Mouse (Mus musculus): ENCODE measurements around the gene Mlip. TPM values are rescaled to one million over a fixed set of nuclear protein-coding genes. Genes with fewer than 3 reads are reported as not detected.

Mlip gene
- polyA plus RNA-seq, 1 experiment: 0.01 TPM

GRCm38 (mm10) chr9:77265268-77266017 lies 87.3 kb downstream of the Mlip start:
- no peaks in the 10 kb centered on the region for H3K9me3 ChIP-seq (ENCODE audit: control insufficient read depth, low read length)
- TF ChIP-seq GATA1 (IDR thresholded peaks at IDR 0.05; ENCODE audit: low read length): no peak
- H3K4me3 ChIP-seq (replicated peaks): no peak overlapping the region
- no peaks in the 10 kb centered on the region for H3K4me1 ChIP-seq (ENCODE audit: control insufficient read depth)
- no peaks in the 10 kb centered on the region for H3K27me3 ChIP-seq (ENCODE audit: control insufficient read depth)
- H3K36me3 ChIP-seq (ENCODE audit: control insufficient read depth): no peaks in the 10 kb centered on the region

- Histone ChIP-seq H3K36me3 (ENCODE audit: control insufficient read depth) (no peaks in the 10 kb centered on the region), H3K4me1 (ENCODE audit: control insufficient read depth) (peaks cover 3% of the 10 kb centered on the region; the same call in 1 of the 2 replicates), H3K9me3 (ENCODE audit: control insufficient read depth, low read length) (no peaks in the 10 kb centered on the region), H3K4me3 (replicated peaks) (no peak overlapping the region), H3K27me3 (ENCODE audit: control insufficient read depth) (no peaks in the 10 kb centered on the region)
- TF ChIP-seq GATA1 (IDR thresholded peaks at IDR 0.05; ENCODE audit: low read length): no peak
- no peak for TF ChIP-seq TAL1 (IDR thresholded peaks at IDR 0.05; ENCODE audit: low read length)
Observed at GRCm38 (mm10) chr9:77259052-77259451, 93.7 kb downstream of the Mlip start.

GRCm38 (mm10) chr9:77258265-77258664 lies 94.5 kb downstream of the Mlip start:
- no peak for TF ChIP-seq GATA1 (IDR thresholded peaks at IDR 0.05; ENCODE audit: low read length)
- TF ChIP-seq TAL1 (IDR thresholded peaks at IDR 0.05; ENCODE audit: low read length): no peak
- Histone ChIP-seq H3K36me3 (ENCODE audit: control insufficient read depth) (no peaks in the 10 kb centered on the region), H3K4me1 (ENCODE audit: control insufficient read depth) (peaks cover 3% of the 10 kb centered on the region; the same call in 1 of the 2 replicates), H3K9me3 (ENCODE audit: control insufficient read depth, low read length) (no peaks in the 10 kb centered on the region), H3K27me3 (ENCODE audit: control insufficient read depth) (no peaks in the 10 kb centered on the region), H3K4me3 (replicated peaks) (no peak overlapping the region)

- Histone ChIP-seq H3K36me3 (ENCODE audit: control insufficient read depth) (no peaks in the 10 kb centered on the region), H3K9me3 (ENCODE audit: control insufficient read depth, low read length) (no peaks in the 10 kb centered on the region), H3K27me3 (ENCODE audit: control insufficient read depth) (no peaks in the 10 kb centered on the region), H3K4me1 (ENCODE audit: control insufficient read depth) (peaks cover 3% of the 10 kb centered on the region; the same call in 1 of the 2 replicates), H3K4me3 (replicated peaks) (no peak overlapping the region)
- TF ChIP-seq GATA1 (IDR thresholded peaks at IDR 0.05; ENCODE audit: low read length) (no peak), TAL1 (IDR thresholded peaks at IDR 0.05; ENCODE audit: low read length) (no peak)
Observed at GRCm38 (mm10) chr9:77254514-77254913, 98.3 kb downstream of the Mlip start.

- H3K4me1 ChIP-seq (ENCODE audit: control insufficient read depth): no peaks in the 10 kb centered on the region
- no peaks in the 10 kb centered on the region for H3K27me3 ChIP-seq (ENCODE audit: control insufficient read depth)
- no peaks in the 10 kb centered on the region for H3K36me3 ChIP-seq (ENCODE audit: control insufficient read depth)
- no peaks in the 10 kb centered on the region for H3K9me3 ChIP-seq (ENCODE audit: control insufficient read depth, low read length)
- no peak overlapping the region for H3K4me3 ChIP-seq (replicated peaks)
- TF ChIP-seq GATA1 (IDR thresholded peaks at IDR 0.05; ENCODE audit: low read length): no peak
Observed at GRCm38 (mm10) chr9:77252761-77253160, 100.0 kb downstream of the Mlip start.

GRCm38 (mm10) chr9:77252134-77252533 lies 100.6 kb downstream of the Mlip start:
- no peaks in the 10 kb centered on the region for H3K4me1 ChIP-seq (ENCODE audit: control insufficient read depth)
- no peaks in the 10 kb centered on the region for H3K36me3 ChIP-seq (ENCODE audit: control insufficient read depth)
- TF ChIP-seq GATA1 (IDR thresholded peaks at IDR 0.05; ENCODE audit: low read length): no peak
- TF ChIP-seq TAL1 (IDR thresholded peaks at IDR 0.05; ENCODE audit: low read length): no peak
- no peaks in the 10 kb centered on the region for H3K27me3 ChIP-seq (ENCODE audit: control insufficient read depth)
- H3K4me3 ChIP-seq (replicated peaks): no peak overlapping the region
- H3K9me3 ChIP-seq (ENCODE audit: control insufficient read depth, low read length): no peaks in the 10 kb centered on the region

GRCm38 (mm10) chr9:77251511-77252112 lies 101.2 kb downstream of the Mlip start:
- no peaks in the 10 kb centered on the region for H3K9me3 ChIP-seq (ENCODE audit: control insufficient read depth, low read length)
- H3K36me3 ChIP-seq (ENCODE audit: control insufficient read depth): no peaks in the 10 kb centered on the region
- no peak for TF ChIP-seq TAL1 (IDR thresholded peaks at IDR 0.05; ENCODE audit: low read length)
- TF ChIP-seq GATA1 (IDR thresholded peaks at IDR 0.05; ENCODE audit: low read length): no peak
- no peaks in the 10 kb centered on the region for H3K4me1 ChIP-seq (ENCODE audit: control insufficient read depth)
- H3K27me3 ChIP-seq (ENCODE audit: control insufficient read depth): no peaks in the 10 kb centered on the region
- no peak overlapping the region for H3K4me3 ChIP-seq (replicated peaks)

GRCm38 (mm10) chr9:77198250-77198649 lies 154.5 kb downstream of the Mlip start:
- Histone ChIP-seq H3K9me3 (ENCODE audit: control insufficient read depth, low read length) (peaks cover 5% of the 10 kb centered on the region), H3K4me1 (ENCODE audit: control insufficient read depth) (no peaks in the 10 kb centered on the region), H3K4me3 (replicated peaks) (no peak overlapping the region)

GRCm38 (mm10) chr9:77179486-77179885 lies 173.3 kb downstream of the Mlip start:
- TF ChIP-seq TAL1 (IDR thresholded peaks at IDR 0.05; ENCODE audit: low read length): no peak
- TF ChIP-seq GATA1 (IDR thresholded peaks at IDR 0.05; ENCODE audit: low read length): no peak
- no peaks in the 10 kb centered on the region for H3K9me3 ChIP-seq (ENCODE audit: control insufficient read depth, low read length)
- H3K4me3 ChIP-seq (replicated peaks): no peak overlapping the region
- no peaks in the 10 kb centered on the region for H3K36me3 ChIP-seq (ENCODE audit: control insufficient read depth)
- H3K27me3 ChIP-seq (ENCODE audit: control insufficient read depth): no peaks in the 10 kb centered on the region
- H3K4me1 ChIP-seq (ENCODE audit: control insufficient read depth): no peaks in the 10 kb centered on the region

More at GRCm38 (mm10) chr9:77198250-77198649, 154.5 kb downstream of the Mlip start:
- no peaks in the 10 kb centered on the region for H3K27me3 ChIP-seq (ENCODE audit: control insufficient read depth)
- H3K36me3 ChIP-seq (ENCODE audit: control insufficient read depth): no peaks in the 10 kb centered on the region
- TF ChIP-seq GATA1 (IDR thresholded peaks at IDR 0.05; ENCODE audit: low read length): no peak
- no peak for TF ChIP-seq TAL1 (IDR thresholded peaks at IDR 0.05; ENCODE audit: low read length)

Data from erythroblast, embryonic 14.5 days (primary cell).